Mouse (Mus musculus): ENCODE measurements around the gene Olfr1325. TPM values are rescaled to one million over a fixed set of nuclear protein-coding genes. Genes with fewer than 3 reads are reported as not detected.
"Not testable (repeated sequence)": the region's sequence is repeated elsewhere in the genome, so short reads cannot be mapped to it uniquely, and the experiment has no call there.

The Olfr1325 gene
- total RNA-seq (2021), result not detected
- long read RNA-seq, result 0 reads

- no peak for DNase-seq (ENCODE audit: low spot score in 2 of 2)
Measured at GRCm38 (mm10) chrX:74592379-74592778, at the start of gene Olfr1325. Olfr1325 (plus strand) TSS chrX:74592679.

- DNase-seq (ENCODE audit: low spot score in 2 of 2), result no peak
Measured at GRCm38 (mm10) chrX:74574788-74575187, 17.7 kb upstream of the Olfr1325 start, which contains the start of gene Olfr1326-ps1. Olfr1326-ps1 (minus strand) TSS chrX:74574888.

GRCm38 (mm10) chrX:74645466-74646323, 53.2 kb downstream of the Olfr1325 start, which contains the start of gene Gm5640:
Gm5640 (minus strand) TSS chrX:74645635.
- peak in 1 of 2 experiments; percentile 74 for DNase-seq (ENCODE audit: low spot score in 2 of 2)

- not testable (repeated sequence) for DNase-seq (ENCODE audit: low spot score in 2 of 2)
Measured at GRCm38 (mm10) chrX:74646393-74646792, 53.9 kb downstream of the Olfr1325 start.

Other genes starting within 250 kb of the Olfr1325 start
- 10 to 100 TPM; 19.7 to 24.0 TPM for gene Lage3, start 239.1 kb upstream of the Olfr1325 start, total RNA-seq (2021)
- 10 to 100 TPM; 61.5 to 61.8 TPM for gene Ubl4a, start 219.5 kb upstream of the Olfr1325 start, total RNA-seq (2021)
- 1 to 10 TPM; 2.3 to 2.6 TPM for gene Slc10a3, start 219.3 kb upstream of the Olfr1325 start, total RNA-seq (2021)
- 10 to 100 TPM; 15.4 to 20.8 TPM for gene Fam3a, start 199.4 kb upstream of the Olfr1325 start, total RNA-seq (2021)
- 10 to 100 TPM; 49.7 to 51.5 TPM for gene Ikbkg, start 199.4 kb upstream of the Olfr1325 start, total RNA-seq (2021)
- 10 to 100 TPM; 26.0 to 29.3 TPM for gene G6pdx, start 163.5 kb upstream of the Olfr1325 start, total RNA-seq (2021)
- not detected for gene Gm6880, start 111.3 kb upstream of the Olfr1325 start, total RNA-seq (2021)
- gene Olfr1326-ps1, start 17.8 kb upstream of the Olfr1325 start, total RNA-seq (2021), result not detected
- under 1 TPM in 1 of 2 experiments, not detected in 1; 0.71 TPM for gene Gm5640, start 53.0 kb downstream of the Olfr1325 start, total RNA-seq (2021)
- not detected for gene Gm6890, start 148.2 kb downstream of the Olfr1325 start, total RNA-seq (2021)
- gene Gm5936, start 244.5 kb downstream of the Olfr1325 start, total RNA-seq (2021), result under 1 TPM; 0.37 to 0.43 TPM

All from layer of hippocampus, adult 18-20 months (tissue).